Mouse (Mus musculus): ENCODE measurements around the gene Lrrc8d. TPM values are rescaled to one million over a fixed set of nuclear protein-coding genes. Genes with fewer than 3 reads are reported as not detected.

The Lrrc8d gene
- total and polyA plus RNA-seq, 2 experiments from 2014 or later: 8.8 to 10.0 TPM

- H3K27me3 ChIP-seq (ENCODE audit: control insufficient read depth, insufficient read depth, low read length): no peaks in the 10 kb centered on the region
- no peak overlapping the region for H3K9ac ChIP-seq (replicated peaks; ENCODE audit: low read depth, low read length)
- no peak for TF ChIP-seq CTCF (IDR thresholded peaks at IDR 0.05; ENCODE audit: low read depth)
- no peak for TF ChIP-seq EP300 (IDR thresholded peaks at IDR 0.05; ENCODE audit: low read depth)
- H3K4me1 ChIP-seq (ENCODE audit: control insufficient read depth, insufficient read depth): peaks cover 20% of the 10 kb centered on the region
- no peak overlapping the region for H3K4me2 ChIP-seq (ENCODE audit: low read depth, low read length)
- no peaks in the 10 kb centered on the region for H3K36me3 ChIP-seq (replicated peaks; ENCODE audit: control insufficient read depth, insufficient read depth, low read length)
- DNase-seq (ENCODE audit: low spot score) (no peak), ATAC-seq (ENCODE audit: insufficient read depth, low read depth) (no peak)
- no peak overlapping the region for H3K4me3 ChIP-seq (ENCODE audit: low read depth, low read length)
- 80% methylated on average over 9 of the region's 9 CpGs for WGBS
- H3K27ac ChIP-seq (ENCODE audit: low read depth): no peak overlapping the region
- H3K9me3 ChIP-seq (replicated peaks; ENCODE audit: control insufficient read depth, low read length): no peaks in the 10 kb centered on the region
Observed at GRCm38 (mm10) chr5:105702580-105703285, 3.0 kb downstream of the Lrrc8d start.

GRCm38 (mm10) chr5:105703286-105703655, 3.5 kb downstream of the Lrrc8d start:
- Histone ChIP-seq H3K4me2 (ENCODE audit: low read depth, low read length) (no peak overlapping the region), H3K36me3 (replicated peaks; ENCODE audit: control insufficient read depth, insufficient read depth, low read length) (no peaks in the 10 kb centered on the region), H3K4me3 (ENCODE audit: low read depth, low read length) (no peak overlapping the region), H3K27me3 (ENCODE audit: control insufficient read depth, insufficient read depth, low read length) (no peaks in the 10 kb centered on the region), H3K9ac (replicated peaks; ENCODE audit: low read depth, low read length) (no peak overlapping the region), H3K9me3 (replicated peaks; ENCODE audit: control insufficient read depth, low read length) (no peaks in the 10 kb centered on the region), H3K4me1 (ENCODE audit: control insufficient read depth, insufficient read depth) (peaks cover 20% of the 10 kb centered on the region), H3K27ac (ENCODE audit: low read depth) (no peak overlapping the region)
- 89% methylated on average over 11 of the region's 11 CpGs for WGBS
- DNase-seq (ENCODE audit: low spot score) (no peak), ATAC-seq (ENCODE audit: insufficient read depth, low read depth) (no peak)
- TF ChIP-seq CTCF (IDR thresholded peaks at IDR 0.05; ENCODE audit: low read depth): no peak
- no peak for TF ChIP-seq EP300 (IDR thresholded peaks at IDR 0.05; ENCODE audit: low read depth)

GRCm38 (mm10) chr5:105704573-105704972, 4.8 kb downstream of the Lrrc8d start:
- no peak for ATAC-seq (ENCODE audit: insufficient read depth, low read depth)
- H3K4me1 ChIP-seq (ENCODE audit: control insufficient read depth, insufficient read depth): peaks cover 16% of the 10 kb centered on the region
- no peak overlapping the region for H3K27ac ChIP-seq (ENCODE audit: low read depth)

GRCm38 (mm10) chr5:105706635-105707034, 6.9 kb downstream of the Lrrc8d start:
- no peak overlapping the region for H3K9ac ChIP-seq (replicated peaks; ENCODE audit: low read depth, low read length)
- no peak overlapping the region for H3K4me3 ChIP-seq (ENCODE audit: low read depth, low read length)
- peaks cover 15% of the 10 kb centered on the region; the same call in 1 of the 2 replicates for H3K4me1 ChIP-seq (ENCODE audit: control insufficient read depth, insufficient read depth)
- H3K27ac ChIP-seq (ENCODE audit: low read depth): no peak overlapping the region
- WGBS: 72% methylated on average over 11 of the region's 11 CpGs
- ATAC-seq (ENCODE audit: insufficient read depth, low read depth): no peak
- no peak for DNase-seq (ENCODE audit: low spot score)
- no peaks in the 10 kb centered on the region for H3K27me3 ChIP-seq (ENCODE audit: control insufficient read depth, insufficient read depth, low read length)
- H3K4me2 ChIP-seq (ENCODE audit: low read depth, low read length): no peak overlapping the region
- TF ChIP-seq CTCF (IDR thresholded peaks at IDR 0.05; ENCODE audit: low read depth) (no peak), EP300 (IDR thresholded peaks at IDR 0.05; ENCODE audit: low read depth) (no peak)
- H3K36me3 ChIP-seq (replicated peaks; ENCODE audit: control insufficient read depth, insufficient read depth, low read length): no peaks in the 10 kb centered on the region
- H3K9me3 ChIP-seq (replicated peaks; ENCODE audit: control insufficient read depth, low read length): no peaks in the 10 kb centered on the region

More at GRCm38 (mm10) chr5:105704573-105704972, 4.8 kb downstream of the Lrrc8d start:
- Histone ChIP-seq H3K4me3 (ENCODE audit: low read depth, low read length) (no peak overlapping the region), H3K9me3 (replicated peaks; ENCODE audit: control insufficient read depth, low read length) (no peaks in the 10 kb centered on the region), H3K36me3 (replicated peaks; ENCODE audit: control insufficient read depth, insufficient read depth, low read length) (no peaks in the 10 kb centered on the region), H3K9ac (replicated peaks; ENCODE audit: low read depth, low read length) (no peak overlapping the region), H3K4me2 (ENCODE audit: low read depth, low read length) (no peak overlapping the region), H3K27me3 (ENCODE audit: control insufficient read depth, insufficient read depth, low read length) (no peaks in the 10 kb centered on the region)
- 23% methylated on average over 9 of the region's 9 CpGs for WGBS
- TF ChIP-seq CTCF (IDR thresholded peaks at IDR 0.05; ENCODE audit: low read depth) (no peak), EP300 (IDR thresholded peaks at IDR 0.05; ENCODE audit: low read depth) (no peak)
- DNase-seq (ENCODE audit: low spot score): no peak

- Histone ChIP-seq H3K27ac (ENCODE audit: low read depth) (no peak overlapping the region), H3K9me3 (replicated peaks; ENCODE audit: control insufficient read depth, low read length) (no peaks in the 10 kb centered on the region), H3K4me2 (ENCODE audit: low read depth, low read length) (no peak overlapping the region), H3K36me3 (replicated peaks; ENCODE audit: control insufficient read depth, insufficient read depth, low read length) (no peaks in the 10 kb centered on the region), H3K4me3 (ENCODE audit: low read depth, low read length) (no peak overlapping the region), H3K4me1 (ENCODE audit: control insufficient read depth, insufficient read depth) (0 out of 2 replicates have a peak, but pooled peaks cover 15% of the 10 kb centered on the region), H3K27me3 (ENCODE audit: control insufficient read depth, insufficient read depth, low read length) (no peaks in the 10 kb centered on the region), H3K9ac (replicated peaks; ENCODE audit: low read depth, low read length) (no peak overlapping the region)
- DNase-seq (ENCODE audit: low spot score): no peak
- ATAC-seq (ENCODE audit: insufficient read depth, low read depth): no peak
- WGBS: 81% methylated on average over 5 of the region's 5 CpGs
- no peak for TF ChIP-seq CTCF (IDR thresholded peaks at IDR 0.05; ENCODE audit: low read depth)
- TF ChIP-seq EP300 (IDR thresholded peaks at IDR 0.05; ENCODE audit: low read depth): no peak
Observed at GRCm38 (mm10) chr5:105708276-105708675, 8.5 kb downstream of the Lrrc8d start.

- no peaks in the 10 kb centered on the region for H3K27me3 ChIP-seq (ENCODE audit: control insufficient read depth, insufficient read depth, low read length)
- H3K9me3 ChIP-seq (replicated peaks; ENCODE audit: control insufficient read depth, low read length): no peaks in the 10 kb centered on the region
- H3K36me3 ChIP-seq (replicated peaks; ENCODE audit: control insufficient read depth, insufficient read depth, low read length): no peaks in the 10 kb centered on the region
- ATAC-seq (ENCODE audit: insufficient read depth, low read depth): no peak
- 0 out of 2 replicates have a peak, but pooled peaks cover 3% of the 10 kb centered on the region for H3K4me1 ChIP-seq (ENCODE audit: control insufficient read depth, insufficient read depth)
- H3K4me3 ChIP-seq (ENCODE audit: low read depth, low read length): no peak overlapping the region
- WGBS: 92% methylated on average over 7 of the region's 7 CpGs
- no peak for DNase-seq (ENCODE audit: low spot score)
- H3K4me2 ChIP-seq (ENCODE audit: low read depth, low read length): no peak overlapping the region
- no peak overlapping the region for H3K9ac ChIP-seq (replicated peaks; ENCODE audit: low read depth, low read length)
- TF ChIP-seq CTCF (IDR thresholded peaks at IDR 0.05; ENCODE audit: low read depth): no peak
- no peak for TF ChIP-seq EP300 (IDR thresholded peaks at IDR 0.05; ENCODE audit: low read depth)
- no peak overlapping the region for H3K27ac ChIP-seq (ENCODE audit: low read depth)
Observed at GRCm38 (mm10) chr5:105710473-105710872, 10.7 kb downstream of the Lrrc8d start.

All from heart, postnatal 0 days (tissue).